Mouse (Mus musculus): ENCODE measurements at regions not wholly inside any gene's neighbourhood (a gene's known extent, or its start where the extent isn't known, plus 50 kb on each side); places are given as distances from the start of the nearest gene placed in this dataset.

GRCm38 (mm10) chr2:79518046-79518750, 61.6 kb upstream of the Cerkl start:
- TF ChIP-seq EP300 (IDR thresholded peaks at IDR 0.05; ENCODE audit: low read depth) (no peak), CTCF (IDR thresholded peaks at IDR 0.05; ENCODE audit: low read depth) (no peak)

All from liver, embryonic 14.5 days (tissue).